Mouse (Mus musculus) cerebellum, postnatal 10 days (tissue): ENCODE measurements around the gene Imp3.

ENCODE experiments used
- DNase-seq, 2 experiments: peaks; one replicate each; pipeline ENCODE4 v3.0.0; 2021; ENCODE audit warnings: mixed read lengths in 2 of 2

Gene Imp3

GRCm38 (mm10) chr9:56973960-56974524 lies 36.8 kb downstream of the Imp3 start:
- DNase-seq, result no peak

DNA sequence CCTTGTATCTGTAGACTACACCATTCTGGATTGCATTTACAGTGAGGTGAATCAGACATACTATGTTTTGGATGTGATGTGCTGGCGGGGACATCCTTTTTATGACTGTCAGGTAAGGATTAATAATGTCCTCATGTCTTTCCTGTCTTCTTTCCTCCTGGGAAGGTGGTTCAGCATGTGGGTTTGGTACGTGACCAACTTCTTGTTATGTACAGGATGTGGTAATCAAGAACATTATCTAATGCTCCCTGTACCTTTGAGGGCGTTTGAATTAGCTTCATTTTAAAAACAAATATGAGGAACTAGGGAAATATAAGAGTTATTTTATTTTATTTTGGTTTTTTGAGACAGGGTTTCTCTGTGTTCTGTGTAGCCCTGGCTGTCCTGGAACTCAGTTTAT lies 37.9 kb downstream of the Imp3 start:
- no peak for DNase-seq

- DNase-seq, result no peak
Observed at GRCm38 (mm10) chr9:56980186-56980585, 42.9 kb downstream of the Imp3 start.

GRCm38 (mm10) chr9:56981502-56981901 lies 44.2 kb downstream of the Imp3 start:
- no peak for DNase-seq
